Mouse (Mus musculus) layer of hippocampus, adult 18-20 months (tissue): Measurements from ENCODE around the gene Msgn1. TPM values are rescaled to one million over a fixed set of nuclear protein-coding genes. Genes with fewer than 3 reads are reported as not detected.

ENCODE experiments used
- DNase-seq, 2 experiments: peaks; one replicate each; pipeline ENCODE4 v3.0.0; 2022; ENCODE audit warnings: low spot score in 2 of 2
- long read RNA-seq: library from polyadenylated mRNA; stranded (forward); transcript quantifications from one replicate; pipeline ENCODE4 v2.0.0, GENCODE M21; 2021
- total RNA-seq, 2 experiments: library from RNA; stranded (reverse); gene quantifications; 2 replicates each; pipeline ENCODE4 v1.2.3; 2021

Msgn1 gene
- not detected for total RNA-seq
- long read RNA-seq: 0 reads

GRCm38 (mm10) chr12:11208872-11209271 is at the start of gene Msgn1:
Msgn1 (minus strand) TSS chr12:11208972.
- DNase-seq: no peak

GRCm38 (mm10) chr12:11250322-11250721 is 41.5 kb upstream of the Msgn1 start:
- DNase-seq: no peak

DNA sequence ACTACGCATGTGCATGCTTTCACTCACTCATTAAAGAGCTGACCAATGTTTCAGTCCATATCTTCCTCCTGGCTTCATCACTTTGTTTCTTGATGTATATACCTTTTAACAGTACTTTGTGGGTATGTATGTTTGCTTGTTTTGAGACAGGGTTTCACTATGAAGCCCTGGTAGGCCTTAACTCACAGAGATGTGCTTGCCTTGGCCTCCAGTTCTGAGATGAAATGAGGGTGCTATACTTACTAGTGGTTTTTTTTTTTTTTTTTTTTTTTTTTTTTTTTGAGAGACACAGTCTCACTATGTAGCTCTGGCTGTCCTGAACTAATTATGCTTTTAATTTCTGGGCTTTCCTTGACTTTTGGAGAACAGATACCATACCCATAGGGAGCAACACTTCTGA is 38.7 kb upstream of the Msgn1 start:
- DNase-seq: no peak

DNA sequence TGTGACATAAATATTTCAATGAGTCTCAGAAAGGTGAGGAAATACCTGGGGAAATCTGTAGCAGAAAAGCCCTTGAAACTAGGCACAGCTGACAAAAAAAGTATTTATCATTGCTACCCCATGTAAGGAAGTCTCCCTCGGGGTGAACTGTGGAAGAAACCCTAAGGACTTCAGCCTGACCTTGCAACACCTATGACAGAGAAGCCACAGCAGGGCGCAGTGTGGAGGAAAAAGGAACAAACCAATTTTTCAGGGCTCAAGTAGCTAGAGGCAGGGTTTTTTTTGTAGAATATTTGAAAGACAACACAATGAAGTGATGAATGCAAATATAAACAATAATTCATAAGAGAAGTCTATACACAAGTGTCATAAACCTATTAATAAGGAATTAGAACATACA is 27.2 kb upstream of the Msgn1 start:
- DNase-seq: no peak

DNA sequence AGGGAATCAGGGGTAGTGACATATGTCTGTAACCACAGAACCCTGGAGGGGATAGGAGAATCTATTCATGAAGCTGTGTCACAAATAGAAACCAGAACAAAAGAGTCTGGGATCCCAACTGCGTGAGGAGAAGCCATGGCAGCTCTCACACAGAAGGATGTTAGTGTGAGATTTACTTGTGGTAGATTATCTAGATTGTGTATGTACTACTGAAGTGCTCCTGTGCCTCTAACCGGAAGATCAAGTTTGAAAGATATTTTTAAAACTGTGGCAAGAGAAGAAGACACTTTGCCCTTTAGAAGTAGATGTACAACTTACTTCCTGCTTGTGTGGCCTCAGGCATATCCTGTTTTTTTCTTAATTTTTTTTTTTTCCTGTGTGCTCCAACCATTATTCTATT is 21.5 kb upstream of the Msgn1 start:
- DNase-seq: no peak

DNA sequence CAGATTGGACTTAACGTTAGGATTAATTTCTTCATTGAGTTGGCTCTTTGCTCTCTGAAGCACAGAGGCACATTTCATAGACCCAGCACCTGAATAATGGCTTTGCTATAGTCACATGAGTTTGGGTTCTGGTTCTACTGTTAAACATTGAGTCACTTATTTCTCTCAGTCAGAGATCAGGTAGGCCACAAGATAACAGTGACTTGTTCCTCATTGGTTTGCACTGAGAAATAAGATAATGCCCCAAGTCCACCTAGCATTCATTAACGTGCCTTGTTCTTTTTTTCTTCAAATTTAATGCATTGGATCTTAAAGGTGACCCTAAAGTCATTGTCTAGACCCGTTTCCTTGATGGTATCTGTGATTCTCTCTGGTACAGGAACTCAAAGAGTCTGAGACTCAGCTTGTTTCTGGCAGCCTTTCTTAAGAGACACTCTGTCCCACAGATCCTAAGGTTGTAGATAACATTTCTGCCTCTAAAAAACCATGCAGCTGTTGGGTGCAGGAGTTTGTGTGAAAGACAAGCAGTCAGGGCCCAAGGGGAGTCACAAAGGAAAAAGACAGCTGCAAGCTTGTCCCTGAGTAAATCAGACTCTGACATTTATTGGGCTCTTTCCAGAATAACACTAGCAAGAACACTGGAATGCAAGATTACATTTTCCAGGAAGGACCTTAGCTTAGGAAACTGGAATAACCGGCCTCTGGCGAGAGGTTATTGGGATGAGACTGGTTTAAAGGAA is 17.9 kb upstream of the Msgn1 start:
- no peak for DNase-seq

DNA sequence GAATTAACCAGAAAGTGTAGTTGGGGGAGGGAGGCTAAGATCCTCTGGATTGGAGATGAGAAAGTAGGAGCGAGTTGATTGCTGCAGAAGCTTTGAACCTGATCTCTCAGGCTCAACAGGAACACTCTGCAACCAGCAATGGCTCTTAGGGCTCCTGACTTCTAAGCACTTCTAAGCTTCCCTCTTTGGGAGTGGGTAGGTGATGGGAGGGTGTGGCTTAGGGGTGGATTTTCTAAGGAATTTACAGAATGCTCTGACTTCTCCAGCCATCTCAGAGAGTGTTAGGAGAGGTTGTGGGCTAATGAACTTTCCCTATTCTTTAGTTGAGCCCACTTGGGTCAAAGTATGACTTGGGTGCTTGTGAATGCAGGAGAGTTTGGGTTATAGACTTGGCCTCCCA is 17.4 kb upstream of the Msgn1 start:
- DNase-seq: no peak

- no peak for DNase-seq
Observed at GRCm38 (mm10) chr12:11224722-11225121, 15.9 kb upstream of the Msgn1 start.

- DNase-seq: no peak
Observed at GRCm38 (mm10) chr12:11223090-11223489, 14.3 kb upstream of the Msgn1 start.

DNA sequence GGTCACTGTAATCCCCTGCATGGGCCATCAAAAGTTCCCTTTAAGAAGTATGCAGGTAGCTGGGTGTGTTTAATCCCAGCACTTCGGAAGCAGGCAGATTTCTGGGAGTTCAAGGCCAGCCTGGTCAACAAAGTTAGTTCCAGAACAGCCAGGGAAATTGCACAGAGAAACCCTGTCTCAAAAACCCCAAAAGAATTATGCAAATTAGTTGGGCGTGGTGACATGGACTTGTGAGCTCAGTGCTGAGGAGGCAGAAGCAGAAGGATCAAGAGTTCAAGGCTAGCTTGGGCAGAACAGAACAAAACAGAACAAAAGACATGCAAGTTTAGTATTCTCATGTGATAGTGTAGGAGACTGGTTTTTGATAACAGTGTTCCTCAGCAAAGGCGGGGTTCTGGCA is 13.8 kb upstream of the Msgn1 start:
- DNase-seq: no peak

DNA sequence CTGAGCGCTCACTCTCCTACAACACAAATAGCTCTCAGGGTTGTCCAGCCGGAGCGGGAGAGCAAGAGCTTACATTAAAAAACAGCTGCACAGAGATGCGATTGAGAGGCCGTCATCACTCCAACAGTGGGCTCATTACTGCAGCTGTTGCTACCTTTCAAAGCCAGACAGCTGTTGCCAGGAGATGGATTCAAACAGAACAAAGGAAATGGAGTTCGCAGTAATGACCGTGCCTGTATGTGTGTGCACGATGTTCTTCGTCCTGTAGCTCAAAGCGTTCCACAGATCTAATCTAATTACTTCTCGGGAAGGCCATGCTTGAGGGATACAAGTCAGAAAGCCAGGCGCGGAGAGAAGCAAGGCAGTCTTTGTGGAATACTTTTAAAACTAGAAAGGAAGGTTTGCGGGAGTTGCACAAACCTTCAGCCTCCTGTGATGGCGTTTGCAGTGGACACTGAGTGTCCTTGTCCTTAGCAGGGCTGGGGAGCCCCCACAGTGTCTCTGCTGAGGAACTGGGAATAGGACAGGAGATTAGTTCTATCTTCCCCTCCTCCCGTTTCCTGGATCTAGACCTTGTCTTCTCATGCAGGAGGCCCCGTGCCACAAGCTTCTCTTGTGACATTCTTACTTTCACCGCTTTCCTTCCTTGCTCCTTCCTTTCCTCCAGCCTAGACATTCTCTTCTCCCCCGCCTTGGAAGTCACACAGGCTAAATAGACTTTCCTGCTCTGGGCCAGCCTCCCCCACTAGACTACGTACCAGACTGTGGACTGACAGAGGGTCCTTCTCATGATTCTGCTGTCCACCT is 13.0 kb upstream of the Msgn1 start:
- no peak for DNase-seq

DNA sequence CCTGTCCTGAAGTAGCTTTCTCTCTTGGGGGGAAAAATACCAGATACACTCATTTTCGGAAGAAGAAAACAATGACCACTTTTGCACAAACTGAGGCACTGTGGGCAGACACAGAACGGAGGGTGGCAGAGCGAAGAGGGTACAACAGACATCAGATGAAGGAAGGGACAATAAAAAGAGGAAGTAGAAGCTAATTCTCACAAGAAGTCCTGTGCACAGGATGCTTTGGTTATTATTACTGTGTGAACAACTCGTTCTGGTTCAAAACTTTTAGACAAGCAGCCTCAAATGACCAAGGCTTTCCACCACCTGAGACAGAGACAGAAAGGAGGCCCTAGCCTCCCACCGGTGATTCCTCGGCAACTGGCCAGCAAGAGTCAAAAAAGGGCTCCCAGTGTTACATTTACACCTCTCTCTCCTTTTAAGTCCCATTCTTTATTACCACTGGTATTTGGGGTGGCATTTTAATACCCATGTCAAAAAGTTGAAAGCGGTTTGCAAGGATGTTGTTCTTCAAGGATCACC is 9.0 kb upstream of the Msgn1 start:
- DNase-seq: no peak

DNA sequence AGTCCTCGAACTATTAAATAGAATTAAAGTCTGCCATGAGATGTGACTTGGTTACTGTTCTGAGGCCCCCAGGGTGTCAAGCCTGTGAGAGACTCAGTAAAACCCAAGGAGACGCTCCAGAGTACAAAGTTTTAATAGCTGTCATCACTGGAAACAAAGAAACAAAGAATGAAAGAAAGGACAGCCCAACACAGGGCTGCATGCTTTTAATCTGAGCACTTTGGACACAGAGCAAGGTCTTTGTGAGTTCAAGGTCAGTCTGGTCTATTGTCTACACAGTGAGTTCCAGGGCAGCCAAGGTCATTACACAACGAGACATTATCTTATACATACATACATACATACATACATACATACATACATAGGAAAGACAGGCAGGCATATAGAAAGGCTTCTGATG is 7.7 kb upstream of the Msgn1 start:
- DNase-seq: no peak

- DNase-seq: no peak
Observed at GRCm38 (mm10) chr12:11215555-11215954, 6.8 kb upstream of the Msgn1 start.

- no peak for DNase-seq
Observed at GRCm38 (mm10) chr12:11214776-11215175, 6.0 kb upstream of the Msgn1 start.

DNA sequence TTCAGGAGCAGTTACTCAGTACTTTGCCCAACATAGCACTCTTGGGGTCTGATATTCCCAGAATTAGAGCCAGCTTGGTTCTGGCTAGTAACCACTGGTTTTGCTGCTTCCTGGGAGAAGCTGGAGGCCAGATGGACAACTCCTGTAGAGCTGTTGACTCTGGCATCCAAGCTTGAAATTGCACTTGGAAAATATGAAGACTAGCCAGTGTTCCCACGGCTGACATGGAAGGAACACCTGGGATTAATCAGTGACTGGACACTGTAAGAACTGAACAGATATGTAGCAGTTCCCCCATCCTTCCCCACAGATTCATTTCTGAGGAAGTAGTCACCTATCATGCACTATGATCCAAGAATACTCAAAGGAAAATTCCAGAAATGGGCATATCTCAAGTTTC is 4.1 kb upstream of the Msgn1 start:
- DNase-seq: no peak

DNA sequence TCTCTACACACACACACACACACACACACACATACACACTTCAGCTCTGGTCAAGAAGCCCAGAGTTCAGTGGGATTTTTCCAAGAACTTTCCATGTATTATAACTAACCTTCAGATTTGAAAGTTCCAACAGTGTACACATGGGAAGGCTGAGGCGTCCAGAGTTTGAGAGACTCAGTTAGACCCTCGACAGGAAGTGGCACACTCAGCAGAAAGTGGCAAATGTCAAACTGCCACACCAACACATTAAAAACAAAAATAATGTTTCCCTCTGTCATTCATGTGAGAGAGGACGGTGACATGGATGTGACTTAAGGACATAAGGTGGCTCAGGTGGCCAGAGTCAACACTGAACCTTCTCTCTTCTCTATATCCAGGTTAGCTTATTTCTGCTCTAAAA is 1.6 kb upstream of the Msgn1 start:
- DNase-seq: no peak

- no peak for DNase-seq
Observed at GRCm38 (mm10) chr12:11209636-11210035, 864 bp upstream of the Msgn1 start.

GRCm38 (mm10) chr12:11206321-11206720 is 2.5 kb downstream of the Msgn1 start:
- DNase-seq: no peak

- DNase-seq: no peak
Observed at GRCm38 (mm10) chr12:11203694-11204665, 4.8 kb downstream of the Msgn1 start.

DNA sequence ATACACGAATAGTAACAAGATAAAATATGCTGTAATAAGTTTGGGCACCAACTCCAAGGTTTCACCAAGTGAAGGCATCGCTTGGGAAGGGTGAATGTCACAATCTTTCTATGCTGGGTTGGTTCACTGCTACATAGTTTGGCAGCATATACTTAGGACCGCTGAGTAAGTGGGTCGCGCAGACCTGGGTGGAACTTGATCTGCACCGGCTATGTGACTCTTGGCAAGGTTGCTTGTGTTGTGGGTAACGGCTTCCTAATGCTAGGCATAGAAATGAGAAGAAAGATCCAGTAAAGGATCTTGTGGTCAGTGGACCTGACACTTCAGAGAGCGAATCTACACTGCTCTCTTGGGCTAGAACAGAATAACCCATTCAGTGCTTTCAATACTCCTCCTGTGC is 6.3 kb downstream of the Msgn1 start:
- DNase-seq: no peak
